In the genomic region with DNA sequence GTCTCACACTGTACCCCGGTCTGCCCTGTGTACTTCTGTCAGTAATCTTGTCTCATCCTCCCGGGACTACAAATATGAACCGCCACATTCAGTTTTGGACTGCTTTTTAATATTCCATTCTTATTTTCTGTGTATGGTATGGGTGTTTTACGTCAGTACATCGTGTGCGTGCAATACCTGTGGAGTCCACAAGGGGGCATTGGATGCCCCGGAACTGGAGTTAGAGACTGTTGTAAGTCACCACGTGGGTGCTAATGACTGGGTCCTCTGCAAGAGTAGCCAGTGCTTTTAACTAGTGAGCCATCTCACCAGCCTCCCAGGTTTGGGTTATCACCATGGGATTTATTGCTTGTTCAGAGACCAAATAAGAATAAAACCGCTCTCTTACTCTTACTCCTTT, we compare ENCODE assay signal across 7 mouse cellular contexts. TPM values are rescaled to one million over a fixed set of nuclear protein-coding genes. Genes with fewer than 3 reads are reported as not detected.
DNase-seq lines count a peak whose midpoint lies in the region.

No protein-coding gene starts in this region.

- DNase-seq in layer of hippocampus, postnatal 10 days (ENCODE audit: low spot score in 2 of 2): peak; percentile 44 to 46
- no peak for DNase-seq in layer of hippocampus, adult 18-20 months (ENCODE audit: low spot score in 2 of 2)
- DNase-seq in MEL-GATA-1-ER (ENCODE audit: extremely low read depth, low read depth): peak; percentile 74
- DNase-seq in embryo, embryonic 10 days (ENCODE audit: low spot score): peak; percentile 50
- peak; percentile 61 for DNase-seq in lung, postnatal 10 days
- DNase-seq in testis, postnatal 14 days (ENCODE audit: low spot score): peak; percentile 57
- no peak for DNase-seq in layer of hippocampus, postnatal 25 days (ENCODE audit: extremely low spot score in 1 of 2, low spot score in 1 of 2)

RNA-seq across cellular contexts. Expression of gene Rem2, which starts 6.6 kb away (rescaled TPM):
- total RNA-seq in layer of hippocampus, postnatal 10 days (2021): 10 to 100 TPM; 26.9 to 31.5 TPM
- 10 to 100 TPM; 21.0 to 23.1 TPM for total RNA-seq in layer of hippocampus, adult 18-20 months (2021)
- total RNA-seq in layer of hippocampus, postnatal 25 days (2021): 10 to 100 TPM; 22.6 to 23.0 TPM

RNA-seq across cellular contexts. Expression of gene Lrp10, which starts 18.6 kb away (rescaled TPM):
- 10 to 100 TPM; 40.3 to 42.2 TPM for total RNA-seq in layer of hippocampus, postnatal 10 days (2021)
- 10 to 100 TPM; 33.8 to 34.6 TPM for total RNA-seq in layer of hippocampus, adult 18-20 months (2021)
- 10 to 100 TPM; 32.1 to 34.6 TPM for total RNA-seq in layer of hippocampus, postnatal 25 days (2021)

RNA-seq across cellular contexts. Expression of gene Prmt5, which starts 34.8 kb away (rescaled TPM):
- 10 to 100 TPM; 82.2 to 91.8 TPM for total RNA-seq in layer of hippocampus, postnatal 10 days (2021)
- total RNA-seq in layer of hippocampus, adult 18-20 months (2021): 10 to 100 TPM; 51.5 to 56.7 TPM
- total RNA-seq in layer of hippocampus, postnatal 25 days (2021): 10 to 100 TPM; 53.6 to 61.4 TPM

RNA-seq across cellular contexts. Expression of gene Mmp14, which starts 51.1 kb away (rescaled TPM):
- total RNA-seq in layer of hippocampus, postnatal 10 days (2021): 10 to 100 TPM; 39.1 to 41.0 TPM
- 10 to 100 TPM; 15.0 to 15.2 TPM for total RNA-seq in layer of hippocampus, adult 18-20 months (2021)
- total RNA-seq in layer of hippocampus, postnatal 25 days (2021): 10 to 100 TPM; 15.8 to 21.2 TPM

RNA-seq across cellular contexts. Expression of gene Mrpl52, which starts 55.8 kb away (rescaled TPM):
- 100 to 1,000 TPM; 109 to 138 TPM for total RNA-seq in layer of hippocampus, postnatal 10 days (2021)
- total RNA-seq in layer of hippocampus, adult 18-20 months (2021): 100 to 1,000 TPM in 1 of 2 experiments, 10 to 100 TPM in 1; 94.8 to 109 TPM
- 100 to 1,000 TPM; 112 TPM for total RNA-seq in layer of hippocampus, postnatal 25 days (2021)

Comparison
In these comparisons a context has a peak if more than half of its experiments do, and no peak if none do; other contexts are left out.
1. DNase-seq: peak in layer of hippocampus, postnatal 10 days (2 of 2), MEL-GATA-1-ER (single experiment), embryo, embryonic 10 days (single experiment), lung, postnatal 10 days (single experiment) and testis, postnatal 14 days (single experiment); none in layer of hippocampus, adult 18-20 months (0 of 2) and layer of hippocampus, postnatal 25 days (0 of 2).